Mouse (Mus musculus) heart, adult 2 months (tissue): Measurements from ENCODE around the gene Fam19a5.

Source experiments
- CTCF ChIP-seq: fragments of 200-600 bp; IDR thresholded peaks from 2 replicates; pipeline ENCODE4 v1.8.1; 2022; ENCODE audit warnings: antibody characterized with exemption, mild to moderate bottlenecking, moderate library complexity
- EP300 ChIP-seq: fragments of 200-500 bp; IDR thresholded peaks from 2 replicates; pipeline ENCODE4 v1.6.1; 2011; ENCODE audit warnings: low read depth, low read length, control low read depth; ENCODE audit not compliant: insufficient read depth
- POLR2A ChIP-seq: fragments of 200-500 bp; IDR thresholded peaks from 2 replicates; pipeline ENCODE4 v1.6.1; 2011; ENCODE audit warnings: mild to moderate bottlenecking, low read depth, low read length, control low read depth; ENCODE audit not compliant: insufficient read depth

DNA sequence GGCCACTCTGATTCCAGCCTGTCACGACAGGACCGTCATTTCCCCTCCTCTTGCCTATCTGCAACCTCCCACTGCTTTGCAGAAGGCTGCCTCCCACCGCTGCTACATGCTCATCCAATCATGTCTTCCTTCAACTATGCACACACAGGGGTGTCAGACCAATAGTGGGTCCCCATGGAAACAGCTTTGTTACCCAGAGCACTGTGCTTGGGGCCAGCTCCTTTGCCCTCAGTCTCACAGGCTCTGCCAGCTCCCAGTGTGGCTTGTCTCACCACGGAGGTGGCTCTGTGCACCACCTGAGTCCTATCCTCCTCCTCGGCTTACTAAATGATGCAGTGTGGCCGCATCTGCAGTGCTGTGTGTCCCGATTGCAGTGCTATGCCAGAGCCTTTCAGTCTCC is 123.3 kb downstream of the Fam19a5 start:
- TF ChIP-seq CTCF (no peak), POLR2A (no peak), EP300 (no peak)
